Mouse (Mus musculus) ES-Bruce4 (cell line): Measurements from ENCODE around the gene Vmn1r174.
"Not testable (repeated sequence)": the region's sequence is repeated elsewhere in the genome, so short reads cannot be mapped to it uniquely, and the experiment has no call there.

Experiments used
- CTCF ChIP-seq: IDR thresholded peaks from one replicate; pipeline ENCODE4 v1.8.1; 2011; ENCODE audit warnings: low read depth, low read length
- EP300 ChIP-seq: IDR thresholded peaks from 2 replicates; pipeline ENCODE4 v1.6.1; 2011; ENCODE audit warnings: low read depth, low read length; ENCODE audit not compliant: insufficient read depth
- POLR2A ChIP-seq: IDR thresholded peaks from one replicate; pipeline ENCODE4 v1.8.1; 2011; ENCODE audit warnings: low read length; ENCODE audit not compliant: insufficient read depth

- not testable (repeated sequence) for TF ChIP-seq CTCF, POLR2A, EP300
These were observed 58.5 kb downstream of the Vmn1r174 start, which contains the start of gene Vmn1r175 for GRCm38 (mm10) chr7:23810543-23810942.
